Mouse (Mus musculus): ENCODE measurements around the gene 1700066M21Rik. TPM values are rescaled to one million over a fixed set of nuclear protein-coding genes. Genes with fewer than 3 reads are reported as not detected.

The 1700066M21Rik gene
- 16.7 and 18.2 TPM in 2 replicates for polyA plus RNA-seq (2014; fragmentation: Nextera tagmentation; extraction: Ambion mirVana)

DNA sequence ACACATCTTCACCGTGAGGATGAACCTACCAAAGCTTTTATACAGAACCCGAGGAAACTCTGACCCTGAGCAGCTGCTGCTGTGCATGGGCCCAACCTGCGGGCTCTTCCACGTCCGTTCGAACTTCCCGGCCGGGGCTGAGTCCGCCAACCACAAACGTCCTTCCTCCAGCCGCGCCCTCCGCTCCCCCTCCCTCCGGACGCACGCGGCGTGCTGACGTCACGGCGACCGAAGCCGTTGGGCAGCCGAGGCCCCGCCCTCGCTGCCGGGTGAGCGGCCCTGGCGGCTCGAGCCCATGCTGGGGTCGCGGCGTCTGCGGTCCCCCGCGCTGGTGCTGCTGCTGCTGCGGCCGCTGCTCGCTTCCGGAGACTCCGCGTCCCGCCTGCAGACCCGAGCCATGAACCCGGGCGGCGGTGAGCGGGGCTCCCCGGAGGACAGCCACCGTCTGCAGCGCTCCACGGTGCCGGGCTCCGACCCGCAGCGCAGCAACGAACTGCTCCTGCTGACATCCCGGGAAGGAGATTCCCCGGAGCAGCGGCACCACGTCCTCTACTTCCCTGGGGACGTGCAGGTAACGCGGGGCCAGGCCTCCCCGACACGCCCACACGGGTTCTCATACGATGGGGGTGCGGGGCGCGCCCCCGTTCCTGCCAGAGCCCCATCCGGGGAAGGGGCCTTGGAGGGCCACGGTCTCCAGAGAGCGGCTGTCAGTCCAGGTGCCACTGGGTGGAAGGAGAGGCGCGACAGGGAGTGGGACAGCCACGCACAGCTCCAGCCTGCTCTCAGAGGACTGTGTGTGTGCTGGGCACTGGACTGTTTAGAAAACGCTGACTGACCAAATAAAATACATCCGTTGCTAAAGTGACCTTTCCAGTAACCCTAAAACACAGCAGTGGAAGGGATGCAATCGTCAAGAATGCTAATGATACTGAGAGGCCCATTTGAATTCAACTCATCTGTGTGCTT lies at the start of gene 1700066M21Rik:
TSS of gene 1700066M21Rik (plus strand) at position 245 of the 966 bp plus-strand sequence.
- Histone ChIP-seq H3K27me3 (ENCODE audit: control insufficient read depth, insufficient read depth, low read length) (no peaks in the 10 kb centered on the region), H3K4me1 (ENCODE audit: control insufficient read depth, insufficient read depth, low read length) (no peaks in the 10 kb centered on the region), H3K9ac (replicated peaks; ENCODE audit: low read length) (peak within 1 kb of the TSS; percentile 86), H3K9me3 (replicated peaks; ENCODE audit: control insufficient read depth, low read length) (no peaks in the 10 kb centered on the region), H3K27ac (replicated peaks; ENCODE audit: low read depth, low read length) (peak within 1 kb of the TSS; percentile 35; the same call in 1 of the 2 replicates), H3K36me3 (replicated peaks; ENCODE audit: control insufficient read depth, insufficient read depth, low read depth, low read length) (no peaks in the 10 kb centered on the region), H3K4me2 (ENCODE audit: low read depth, low read length) (peak within 1 kb of the TSS; percentile 77), H3K4me3 (ENCODE audit: low read depth, low read length) (peak within 1 kb of the TSS; percentile 79)
- peak; percentile 96 for ATAC-seq (replicated peaks; ENCODE audit: insufficient number of reproducible peaks, low FRiP score, low TSS enrichment, low read depth)
- under 1% methylated on average over 81 of the region's 81 CpGs for WGBS
- peak; percentile 94 for DNase-seq (ENCODE audit: low spot score)

DNA sequence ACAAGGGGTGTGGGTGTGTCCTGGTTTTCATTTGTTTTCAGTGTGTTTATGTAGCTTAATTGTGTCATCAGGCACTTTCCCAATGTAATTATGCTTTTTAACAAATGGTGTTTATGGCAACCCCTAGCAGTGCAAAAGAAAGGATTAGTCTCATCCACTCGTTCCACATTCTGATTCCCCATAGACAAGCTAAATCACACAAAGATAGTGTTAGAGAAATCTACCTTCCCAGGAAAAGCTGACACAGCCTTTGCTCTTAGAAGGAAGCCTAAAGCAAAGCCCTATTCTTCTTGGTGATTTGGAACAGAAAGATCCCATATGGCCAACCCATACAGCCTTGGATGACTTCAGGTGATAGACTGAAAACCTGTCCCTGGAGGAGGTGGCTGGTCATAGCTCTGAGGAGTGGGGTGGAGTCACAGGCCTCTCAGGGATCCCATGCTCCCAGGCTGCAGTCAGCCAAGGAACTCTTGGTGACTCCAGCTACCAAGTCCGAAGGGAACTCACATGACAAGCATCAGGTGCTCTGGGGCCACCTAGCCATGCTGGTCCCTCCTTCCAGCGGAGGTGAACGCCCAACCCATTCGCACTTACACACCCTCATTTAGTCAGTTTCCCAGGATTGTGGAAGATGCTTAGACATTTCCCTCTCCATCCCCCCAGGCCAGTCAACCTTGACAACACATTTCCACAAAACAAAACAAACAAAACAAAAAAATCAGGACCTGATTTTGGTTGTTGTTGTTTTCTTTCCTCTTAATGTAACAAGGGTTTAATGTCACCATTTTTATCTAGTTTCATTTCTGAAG lies 47.9 kb upstream of the 1700066M21Rik start:
- no peaks in the 10 kb centered on the region for H3K36me3 ChIP-seq (replicated peaks; ENCODE audit: control insufficient read depth, insufficient read depth, low read depth, low read length)
- H3K27me3 ChIP-seq (ENCODE audit: control insufficient read depth, insufficient read depth, low read length), result no peaks in the 10 kb centered on the region
- no peak overlapping the region for H3K4me3 ChIP-seq (ENCODE audit: low read depth, low read length)
- no peak overlapping the region for H3K9ac ChIP-seq (replicated peaks; ENCODE audit: low read length)
- WGBS, result 83% methylated on average over 5 of the region's 5 CpGs
- ATAC-seq (replicated peaks; ENCODE audit: insufficient number of reproducible peaks, low FRiP score, low TSS enrichment, low read depth) (no peak), DNase-seq (ENCODE audit: low spot score) (no peak)
- H3K9me3 ChIP-seq (replicated peaks; ENCODE audit: control insufficient read depth, low read length), result no peaks in the 10 kb centered on the region
- H3K4me1 ChIP-seq (ENCODE audit: control insufficient read depth, insufficient read depth, low read length), result no peaks in the 10 kb centered on the region
- no peak overlapping the region for H3K27ac ChIP-seq (replicated peaks; ENCODE audit: low read depth, low read length)
- H3K4me2 ChIP-seq (ENCODE audit: low read depth, low read length), result no peak overlapping the region

DNA sequence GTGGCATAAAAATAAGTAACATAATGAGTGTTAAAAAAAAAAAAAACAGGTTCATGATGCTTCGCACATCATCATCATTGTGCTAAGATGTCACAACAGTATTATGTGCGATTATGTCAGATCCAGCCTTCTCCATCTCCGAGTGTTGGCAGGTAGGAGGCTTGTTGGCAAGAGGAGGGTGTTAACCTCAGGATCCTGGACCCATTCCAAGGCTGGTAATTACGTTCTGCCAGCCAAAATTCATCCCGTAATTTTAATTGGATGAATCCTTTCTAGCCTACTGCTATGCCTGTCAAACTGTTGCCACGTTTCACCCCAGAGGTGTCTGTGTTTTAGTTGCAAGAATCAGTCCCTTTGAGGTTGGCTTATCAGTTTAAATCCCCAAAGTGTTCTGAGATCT lies 47.2 kb upstream of the 1700066M21Rik start:
- Histone ChIP-seq H3K27ac (replicated peaks; ENCODE audit: low read depth, low read length) (no peak overlapping the region), H3K27me3 (ENCODE audit: control insufficient read depth, insufficient read depth, low read length) (no peaks in the 10 kb centered on the region), H3K4me2 (ENCODE audit: low read depth, low read length) (no peak overlapping the region), H3K4me3 (ENCODE audit: low read depth, low read length) (no peak overlapping the region), H3K9me3 (replicated peaks; ENCODE audit: control insufficient read depth, low read length) (no peaks in the 10 kb centered on the region), H3K4me1 (ENCODE audit: control insufficient read depth, insufficient read depth, low read length) (no peaks in the 10 kb centered on the region), H3K9ac (replicated peaks; ENCODE audit: low read length) (no peak overlapping the region), H3K36me3 (replicated peaks; ENCODE audit: control insufficient read depth, insufficient read depth, low read depth, low read length) (no peaks in the 10 kb centered on the region)
- no peak for DNase-seq (ENCODE audit: low spot score)
- WGBS, result 86% methylated on average over 6 of the region's 6 CpGs
- no peak for ATAC-seq (replicated peaks; ENCODE audit: insufficient number of reproducible peaks, low FRiP score, low TSS enrichment, low read depth)

DNA sequence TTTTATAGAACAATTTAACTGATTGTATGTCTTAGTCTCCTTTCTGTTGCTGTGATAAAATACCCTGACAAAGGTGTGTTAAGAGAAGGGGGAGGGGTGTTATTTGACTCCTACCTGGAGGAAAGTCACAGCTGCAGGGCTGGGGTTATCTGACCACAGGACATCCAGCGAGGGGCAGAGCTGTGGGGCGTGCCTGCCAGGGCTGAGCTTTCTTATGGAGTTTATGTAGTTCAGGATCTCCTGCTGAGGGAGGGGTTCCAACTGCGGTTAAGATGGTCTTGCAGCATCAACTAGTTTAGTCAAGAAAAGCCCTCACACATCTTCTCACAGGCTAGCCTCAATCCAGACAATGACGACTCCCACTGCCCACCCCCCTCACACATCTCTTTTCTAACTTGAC lies 45.4 kb upstream of the 1700066M21Rik start:
- H3K27ac ChIP-seq (replicated peaks; ENCODE audit: low read depth, low read length), result no peak overlapping the region
- no peak overlapping the region for H3K4me3 ChIP-seq (ENCODE audit: low read depth, low read length)
- H3K27me3 ChIP-seq (ENCODE audit: control insufficient read depth, insufficient read depth, low read length), result no peaks in the 10 kb centered on the region
- DNase-seq (ENCODE audit: low spot score), result no peak
- no peak for ATAC-seq (replicated peaks; ENCODE audit: insufficient number of reproducible peaks, low FRiP score, low TSS enrichment, low read depth)
- 14% methylated on average over 4 of the region's 4 CpGs for WGBS
- H3K4me1 ChIP-seq (ENCODE audit: control insufficient read depth, insufficient read depth, low read length), result no peaks in the 10 kb centered on the region
- H3K36me3 ChIP-seq (replicated peaks; ENCODE audit: control insufficient read depth, insufficient read depth, low read depth, low read length), result no peaks in the 10 kb centered on the region
- no peak overlapping the region for H3K9ac ChIP-seq (replicated peaks; ENCODE audit: low read length)
- H3K9me3 ChIP-seq (replicated peaks; ENCODE audit: control insufficient read depth, low read length), result no peaks in the 10 kb centered on the region
- no peak overlapping the region for H3K4me2 ChIP-seq (ENCODE audit: low read depth, low read length)

GRCm38 (mm10) chr1:57333550-57334213 lies 43.7 kb upstream of the 1700066M21Rik start:
- H3K36me3 ChIP-seq (replicated peaks; ENCODE audit: control insufficient read depth, insufficient read depth, low read depth, low read length), result no peaks in the 10 kb centered on the region
- H3K9me3 ChIP-seq (replicated peaks; ENCODE audit: control insufficient read depth, low read length), result no peaks in the 10 kb centered on the region
- H3K4me2 ChIP-seq (ENCODE audit: low read depth, low read length), result no peak overlapping the region
- WGBS, result 41% methylated on average over 11 of the region's 11 CpGs
- H3K9ac ChIP-seq (replicated peaks; ENCODE audit: low read length), result no peak overlapping the region
- H3K4me1 ChIP-seq (ENCODE audit: control insufficient read depth, insufficient read depth, low read length), result no peaks in the 10 kb centered on the region
- no peaks in the 10 kb centered on the region for H3K27me3 ChIP-seq (ENCODE audit: control insufficient read depth, insufficient read depth, low read length)
- H3K27ac ChIP-seq (replicated peaks; ENCODE audit: low read depth, low read length), result no peak overlapping the region
- no peak overlapping the region for H3K4me3 ChIP-seq (ENCODE audit: low read depth, low read length)
- ATAC-seq (replicated peaks; ENCODE audit: insufficient number of reproducible peaks, low FRiP score, low TSS enrichment, low read depth) (no peak), DNase-seq (ENCODE audit: low spot score) (no peak)

GRCm38 (mm10) chr1:57335200-57335599 lies 42.2 kb upstream of the 1700066M21Rik start:
- H3K9me3 ChIP-seq (replicated peaks; ENCODE audit: control insufficient read depth, low read length), result no peaks in the 10 kb centered on the region
- H3K4me3 ChIP-seq (ENCODE audit: low read depth, low read length), result no peak overlapping the region
- no peak overlapping the region for H3K9ac ChIP-seq (replicated peaks; ENCODE audit: low read length)
- no peaks in the 10 kb centered on the region for H3K36me3 ChIP-seq (replicated peaks; ENCODE audit: control insufficient read depth, insufficient read depth, low read depth, low read length)
- no peak overlapping the region for H3K27ac ChIP-seq (replicated peaks; ENCODE audit: low read depth, low read length)
- WGBS, result 70% methylated on average over 5 of the region's 5 CpGs
- no peak overlapping the region for H3K4me2 ChIP-seq (ENCODE audit: low read depth, low read length)
- no peaks in the 10 kb centered on the region for H3K4me1 ChIP-seq (ENCODE audit: control insufficient read depth, insufficient read depth, low read length)
- no peaks in the 10 kb centered on the region for H3K27me3 ChIP-seq (ENCODE audit: control insufficient read depth, insufficient read depth, low read length)
- DNase-seq (ENCODE audit: low spot score) (no peak), ATAC-seq (replicated peaks; ENCODE audit: insufficient number of reproducible peaks, low FRiP score, low TSS enrichment, low read depth) (no peak)

DNA sequence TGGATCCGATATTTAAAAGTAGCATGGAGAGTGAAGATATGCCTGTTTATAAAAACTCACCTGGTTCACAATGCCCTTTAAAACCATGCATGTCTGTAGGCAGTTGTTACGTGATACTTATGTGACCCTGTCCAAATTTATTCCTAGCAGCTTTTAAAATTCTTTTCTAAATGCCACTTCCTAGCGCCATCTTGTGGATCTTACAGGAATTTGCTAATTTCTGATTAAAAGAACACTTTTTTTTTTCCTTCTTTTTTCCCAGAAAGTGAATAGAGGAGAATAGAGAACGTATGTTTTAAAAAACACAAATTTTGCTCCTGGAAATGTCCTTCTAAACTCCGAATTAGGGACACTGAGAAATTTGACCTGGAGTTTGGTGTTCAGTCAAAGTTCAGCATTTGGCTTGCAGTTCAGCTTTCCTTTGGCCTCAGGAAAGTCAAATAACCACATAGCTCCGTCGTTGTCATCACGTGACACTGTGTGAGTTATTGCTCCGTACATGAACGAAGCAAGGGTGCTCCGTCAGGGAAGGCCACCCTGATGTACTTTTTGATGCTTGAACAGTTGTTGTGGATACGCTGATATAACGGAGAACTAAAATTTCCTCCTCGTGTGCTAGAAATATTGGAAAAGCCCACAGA lies 38.1 kb upstream of the 1700066M21Rik start:
- H3K4me2 ChIP-seq (ENCODE audit: low read depth, low read length), result no peak overlapping the region
- no peaks in the 10 kb centered on the region for H3K36me3 ChIP-seq (replicated peaks; ENCODE audit: control insufficient read depth, insufficient read depth, low read depth, low read length)
- WGBS, result 53% methylated on average over 14 of the region's 14 CpGs
- no peaks in the 10 kb centered on the region for H3K9me3 ChIP-seq (replicated peaks; ENCODE audit: control insufficient read depth, low read length)
- no peak overlapping the region for H3K4me3 ChIP-seq (ENCODE audit: low read depth, low read length)
- peak; percentile 73 for DNase-seq (ENCODE audit: low spot score)
- no peak overlapping the region for H3K27ac ChIP-seq (replicated peaks; ENCODE audit: low read depth, low read length)
- no peak for ATAC-seq (replicated peaks; ENCODE audit: insufficient number of reproducible peaks, low FRiP score, low TSS enrichment, low read depth)
- H3K4me1 ChIP-seq (ENCODE audit: control insufficient read depth, insufficient read depth, low read length), result no peaks in the 10 kb centered on the region
- no peak overlapping the region for H3K9ac ChIP-seq (replicated peaks; ENCODE audit: low read length)
- no peaks in the 10 kb centered on the region for H3K27me3 ChIP-seq (ENCODE audit: control insufficient read depth, insufficient read depth, low read length)
